Mouse (Mus musculus) E14TG2a.4 (cell line): ENCODE results near the gene Gm20388.

Experiments used
- H3K27me3 ChIP-seq: 2 replicates; pipeline ENCODE4 v1.6.1; 2014; ENCODE audit warnings: low read length, control low read depth; ENCODE audit not compliant: insufficient read depth
- H3K36me3 ChIP-seq: 2 replicates; pipeline ENCODE4 v1.6.1; 2014; ENCODE audit warnings: low read length, control low read depth; ENCODE audit not compliant: insufficient read depth
- H3K4me1 ChIP-seq: replicated peaks from 2 replicates; pipeline ENCODE4 v1.6.1; 2014; ENCODE audit warnings: low read depth, low read length, control low read depth
- H3K4me3 ChIP-seq: replicated peaks from 2 replicates; pipeline ENCODE4 v1.5.1; 2014; ENCODE audit warnings: mild to moderate bottlenecking, low read length
- H3K9me3 ChIP-seq: 2 replicates; pipeline ENCODE4 v1.6.1; 2014; ENCODE audit warnings: low read length, control low read depth
- CTCF ChIP-seq: conservative IDR thresholded peaks from 2 replicates; pipeline ENCODE4 v1.5.1; 2014; ENCODE audit warnings: low read length
- NANOG ChIP-seq: IDR thresholded peaks from 2 replicates; pipeline ENCODE4 v1.6.1; 2014; ENCODE audit warnings: borderline replicate concordance, low read length, mixed read lengths
- POU5F1 ChIP-seq: IDR thresholded peaks from 2 replicates; pipeline ENCODE4 v1.6.1; 2014; ENCODE audit warnings: low read length, borderline replicate concordance

Gm20388 gene

GRCm38 (mm10) chr8:122332753-122333506 is 2422.3 kb downstream of the Gm20388 start:
- Histone ChIP-seq H3K4me1 (peaks cover 32% of the 10 kb centered on the region), H3K27me3 (peaks cover 43% of the 10 kb centered on the region), H3K4me3 (no peak overlapping the region), H3K36me3 (no peaks in the 10 kb centered on the region), H3K9me3 (no peaks in the 10 kb centered on the region)
- peak; percentile 99 for TF ChIP-seq CTCF
- TF ChIP-seq NANOG, result no peak

- Histone ChIP-seq H3K9me3 (no peaks in the 10 kb centered on the region), H3K36me3 (no peaks in the 10 kb centered on the region), H3K4me1 (peaks cover 32% of the 10 kb centered on the region), H3K27me3 (peaks cover 45% of the 10 kb centered on the region), H3K4me3 (no peak overlapping the region)
- TF ChIP-seq NANOG (no peak), CTCF (no peak), POU5F1 (no peak)
Measured at GRCm38 (mm10) chr8:122333531-122333930, 2422.9 kb downstream of the Gm20388 start.

DNA sequence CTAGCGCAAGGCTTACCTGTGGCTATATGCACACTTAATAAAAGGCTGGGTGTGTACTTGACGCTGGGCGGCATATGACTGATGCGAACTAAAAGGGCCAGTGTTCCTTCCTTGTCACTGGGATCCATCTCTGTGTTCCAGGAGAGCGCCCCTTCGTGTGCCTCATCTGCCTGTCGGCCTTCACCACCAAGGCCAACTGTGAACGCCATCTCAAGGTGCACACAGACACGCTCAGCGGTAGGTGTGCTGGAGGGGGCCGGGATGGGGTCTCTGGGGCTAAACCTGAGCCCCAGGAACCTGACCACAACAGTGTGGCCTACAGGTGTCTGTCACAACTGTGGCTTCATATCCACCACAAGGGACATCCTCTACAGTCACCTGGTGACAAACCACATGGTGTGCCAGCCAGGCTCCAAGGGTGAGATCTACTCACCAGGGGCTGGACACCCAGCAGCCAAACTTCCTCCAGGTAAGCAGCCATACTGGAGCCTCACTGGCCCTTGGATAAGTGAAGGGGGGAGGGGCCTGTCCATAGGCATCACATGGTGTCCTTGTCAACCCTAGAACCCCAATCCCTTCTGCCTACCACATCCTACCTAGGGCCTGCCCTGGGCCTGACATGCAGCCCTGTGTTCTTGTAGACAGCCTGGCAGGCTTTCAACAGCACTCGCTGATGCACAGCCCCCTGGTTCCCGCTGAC is 2424.3 kb downstream of the Gm20388 start:
- Histone ChIP-seq H3K36me3 (no peaks in the 10 kb centered on the region), H3K9me3 (no peaks in the 10 kb centered on the region), H3K4me3 (peak overlapping the region; percentile 86), H3K4me1 (peaks cover 27% of the 10 kb centered on the region), H3K27me3 (peaks cover 55% of the 10 kb centered on the region)
- TF ChIP-seq NANOG (no peak), CTCF (no peak), POU5F1 (no peak)

- H3K4me1 ChIP-seq, result peaks cover 24% of the 10 kb centered on the region
Measured at GRCm38 (mm10) chr8:122335638-122336250, 2425.1 kb downstream of the Gm20388 start.

GRCm38 (mm10) chr8:122336251-122336910 is 2425.7 kb downstream of the Gm20388 start:
- TF ChIP-seq CTCF, result no peak
- H3K36me3 ChIP-seq, result no peaks in the 10 kb centered on the region
- H3K4me3 ChIP-seq, result peak overlapping the region; percentile 86
- peaks cover 54% of the 10 kb centered on the region for H3K27me3 ChIP-seq
- peaks cover 27% of the 10 kb centered on the region for H3K4me1 ChIP-seq
- H3K9me3 ChIP-seq, result no peaks in the 10 kb centered on the region

More at GRCm38 (mm10) chr8:122335638-122336250, 2425.1 kb downstream of the Gm20388 start:
- TF ChIP-seq CTCF (no peak), NANOG (no peak), POU5F1 (no peak)
- H3K27me3 ChIP-seq, result peaks cover 55% of the 10 kb centered on the region
- no peaks in the 10 kb centered on the region for H3K9me3 ChIP-seq
- peak overlapping the region; percentile 86 for H3K4me3 ChIP-seq
- no peaks in the 10 kb centered on the region for H3K36me3 ChIP-seq

GRCm38 (mm10) chr8:122338852-122339251 is 2428.2 kb downstream of the Gm20388 start:
- Histone ChIP-seq H3K36me3 (no peaks in the 10 kb centered on the region), H3K9me3 (no peaks in the 10 kb centered on the region), H3K4me3 (no peak overlapping the region), H3K4me1 (peaks cover 45% of the 10 kb centered on the region), H3K27me3 (peaks cover 78% of the 10 kb centered on the region)
- TF ChIP-seq NANOG (no peak), CTCF (no peak)

GRCm38 (mm10) chr8:122340761-122341160 is 2430.1 kb downstream of the Gm20388 start:
- H3K9me3 ChIP-seq, result no peaks in the 10 kb centered on the region
- H3K4me1 ChIP-seq, result peaks cover 48% of the 10 kb centered on the region
- no peaks in the 10 kb centered on the region for H3K36me3 ChIP-seq
- H3K27me3 ChIP-seq, result peaks cover 60% of the 10 kb centered on the region
- H3K4me3 ChIP-seq, result no peak overlapping the region
- TF ChIP-seq CTCF, result no peak
- TF ChIP-seq NANOG, result no peak
- no peak for TF ChIP-seq POU5F1

GRCm38 (mm10) chr8:122341790-122342189 is 2431.1 kb downstream of the Gm20388 start:
- H3K4me1 ChIP-seq, result peaks cover 48% of the 10 kb centered on the region
- H3K4me3 ChIP-seq, result no peak overlapping the region
- TF ChIP-seq POU5F1 (no peak), CTCF (no peak), NANOG (no peak)
- no peaks in the 10 kb centered on the region for H3K9me3 ChIP-seq
- peaks cover 54% of the 10 kb centered on the region for H3K27me3 ChIP-seq
- no peaks in the 10 kb centered on the region for H3K36me3 ChIP-seq

DNA sequence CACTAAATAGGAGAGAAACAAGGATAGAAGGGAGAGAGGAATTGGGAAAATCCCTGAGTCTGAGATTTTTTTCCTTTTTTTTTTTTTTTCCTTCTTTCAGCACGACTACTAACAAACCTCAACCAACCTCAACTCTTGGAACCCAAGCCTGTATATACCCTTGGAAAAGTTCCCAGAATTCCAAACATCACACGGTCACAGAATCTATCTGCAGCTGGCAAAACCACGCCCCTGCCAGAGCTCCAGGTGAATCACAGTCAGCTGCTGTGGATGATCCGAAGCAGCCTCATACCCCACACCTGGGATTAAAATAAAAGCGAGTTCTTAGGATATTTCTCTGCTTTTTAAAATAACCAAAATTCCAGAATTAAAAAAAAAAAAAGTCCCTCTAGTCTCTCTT is 2431.7 kb downstream of the Gm20388 start:
- peaks cover 49% of the 10 kb centered on the region for H3K27me3 ChIP-seq
- no peaks in the 10 kb centered on the region for H3K9me3 ChIP-seq
- H3K4me3 ChIP-seq, result no peak overlapping the region
- peaks cover 43% of the 10 kb centered on the region for H3K4me1 ChIP-seq
- TF ChIP-seq CTCF, result no peak
- TF ChIP-seq POU5F1, result no peak
- no peak for TF ChIP-seq NANOG
- H3K36me3 ChIP-seq, result no peaks in the 10 kb centered on the region
